Mouse (Mus musculus) thymus, postnatal 0 days (tissue): ENCODE results near the gene Mettl7a2. TPM values are rescaled to one million over a fixed set of nuclear protein-coding genes. Genes with fewer than 3 reads are reported as not detected.
A peak's percentile ranks its signal among the peaks of the same experiment; 100 is the strongest.
"Not testable (repeated sequence)": the region's sequence is repeated elsewhere in the genome, so short reads cannot be mapped to it uniquely, and the experiment has no call there.

Experiments used
- DNase-seq: peaks from one replicate; pipeline ENCODE4 v3.0.0-alpha.2; 2015; ENCODE audit warnings: low spot score
- polyA plus RNA-seq: library from polyadenylated mRNA; unstranded; fragments of >200 nt; fragmentation: Nextera tagmentation; extraction: Ambion mirVana; gene quantifications from 2 replicates; pipeline ENCODE4 v1.2.1, GENCODE M21; 2015

Gene Mettl7a2
- not detected in 2 replicates for polyA plus RNA-seq

- DNase-seq = no peak
Observed at GRCm38 (mm10) chr15:100352711-100353250, at the start of gene Mettl7a2, which contains the start of gene Methig1. Mettl7a2 (plus strand) TSS chr15:100353200. Methig1 (plus strand) TSS chr15:100353149.

GRCm38 (mm10) chr15:100303428-100304018 lies 49.5 kb upstream of the Mettl7a2 start:
- DNase-seq = no peak

GRCm38 (mm10) chr15:100304019-100304991 lies 48.7 kb upstream of the Mettl7a2 start, which contains the start of gene Mettl7a1:
Mettl7a1 (plus strand) TSS chr15:100304140.
- DNase-seq = peak; percentile 71

- no peak for DNase-seq
Observed at GRCm38 (mm10) chr15:100306201-100306600, 46.8 kb upstream of the Mettl7a2 start.

GRCm38 (mm10) chr15:100307438-100308096 lies 45.4 kb upstream of the Mettl7a2 start:
- peak; percentile 48 for DNase-seq

- DNase-seq = peak; percentile 33
Observed at GRCm38 (mm10) chr15:100312346-100312745, 40.7 kb upstream of the Mettl7a2 start.

- DNase-seq = no peak
Observed at GRCm38 (mm10) chr15:100314448-100315145, 38.4 kb upstream of the Mettl7a2 start.

- DNase-seq = not testable (repeated sequence)
Observed at GRCm38 (mm10) chr15:100318014-100318671, 34.9 kb upstream of the Mettl7a2 start.

- no peak for DNase-seq
Observed at GRCm38 (mm10) chr15:100319884-100320283, 33.1 kb upstream of the Mettl7a2 start.

GRCm38 (mm10) chr15:100320295-100320905 lies 32.6 kb upstream of the Mettl7a2 start:
- no peak for DNase-seq

GRCm38 (mm10) chr15:100321134-100321533 lies 31.9 kb upstream of the Mettl7a2 start:
- no peak for DNase-seq

- DNase-seq = no peak
Observed at GRCm38 (mm10) chr15:100324021-100324591, 28.9 kb upstream of the Mettl7a2 start.

- DNase-seq = no peak
Observed at GRCm38 (mm10) chr15:100325235-100325634, 27.8 kb upstream of the Mettl7a2 start.

- not testable (repeated sequence) for DNase-seq
Observed at GRCm38 (mm10) chr15:100328089-100328488, 24.9 kb upstream of the Mettl7a2 start.

GRCm38 (mm10) chr15:100329336-100329735 lies 23.7 kb upstream of the Mettl7a2 start:
- not testable (repeated sequence) for DNase-seq

GRCm38 (mm10) chr15:100330739-100331138 lies 22.3 kb upstream of the Mettl7a2 start:
- no peak for DNase-seq

GRCm38 (mm10) chr15:100332077-100332961 lies 20.7 kb upstream of the Mettl7a2 start:
- not testable (repeated sequence) for DNase-seq

- DNase-seq = no peak
Observed at GRCm38 (mm10) chr15:100334629-100335028, 18.4 kb upstream of the Mettl7a2 start, which contains the start of gene Mettl7a3. Mettl7a3 (plus strand) TSS chr15:100334929.
